Mouse (Mus musculus) kidney, adult 2 months (tissue): ENCODE measurements around the gene Eaf2.

Experiments
- CTCF ChIP-seq: fragments of 200-500 bp; conservative IDR thresholded peaks from 2 replicates; pipeline ENCODE4 v1.5.1; 2011; ENCODE audit warnings: low read depth, mild to moderate bottlenecking, control low read depth, low read length, moderate library complexity, mixed read lengths; ENCODE audit not compliant: insufficient read depth, insufficient read length
- POLR2A ChIP-seq: fragments of 200-500 bp; IDR thresholded peaks from one replicate; pipeline ENCODE4 v1.6.1; 2011; ENCODE audit warnings: low read depth, low read length, control low read depth

DNA sequence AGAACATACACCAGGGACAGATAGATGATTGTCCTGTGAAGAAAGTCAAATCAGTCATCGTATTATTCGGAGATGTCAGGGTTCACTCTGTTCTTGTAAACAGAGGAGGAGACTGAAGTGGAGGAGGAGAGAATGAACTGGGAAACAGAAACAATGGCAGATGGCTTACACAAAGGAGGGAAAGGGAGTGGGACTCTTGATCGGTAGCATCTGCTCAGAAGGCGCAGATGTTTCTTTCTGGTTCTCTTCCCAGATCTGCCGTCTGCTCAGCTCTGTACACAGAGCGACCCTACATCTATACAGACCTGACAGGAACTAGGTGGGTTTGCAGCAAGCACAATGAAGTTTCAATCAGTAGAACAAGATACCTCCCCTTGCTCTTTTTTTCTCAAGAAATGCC lies 99.1 kb downstream of the Eaf2 start:
- TF ChIP-seq POLR2A (no peak), CTCF (no peak)
